Mouse (Mus musculus) forebrain, embryonic 12.5 days (tissue): ENCODE data around the gene Cachd1. TPM values are rescaled to one million over a fixed set of nuclear protein-coding genes. Genes with fewer than 3 reads are reported as not detected.

Experiments used
- ATAC-seq: fragments of 200-750 bp; cut with Nextera tagmentation; 2 replicates; pipeline ENCODE4 v1.8.0; 2017; ENCODE audit warnings: moderate TSS enrichment; ENCODE audit not compliant: low FRiP score
- H3K27ac ChIP-seq: fragments of 300-500 bp; sonication (generic); 2 replicates; pipeline ENCODE4 v1.5.1; 2016; ENCODE audit warnings: mild to moderate bottlenecking
- H3K27me3 ChIP-seq: fragments of 300-500 bp; sonication (generic); 2 replicates; pipeline ENCODE4 v1.6.1; 2016; ENCODE audit warnings: mild to moderate bottlenecking
- H3K36me3 ChIP-seq: fragments of 300-500 bp; sonication (generic); replicated peaks from 2 replicates; pipeline ENCODE4 v1.6.1; 2016; ENCODE audit warnings: mild to moderate bottlenecking
- H3K4me1 ChIP-seq: fragments of 300-500 bp; sonication (generic); 2 replicates; pipeline ENCODE4 v1.6.1; 2016
- H3K4me2 ChIP-seq: fragments of 300-500 bp; sonication (generic); 2 replicates; pipeline ENCODE4 v1.6.1; 2016; ENCODE audit warnings: mild to moderate bottlenecking, moderate library complexity
- H3K4me3 ChIP-seq: fragments of 300-500 bp; sonication (generic); replicated peaks from 2 replicates; pipeline ENCODE4 v1.5.1; 2016; ENCODE audit warnings: mild to moderate bottlenecking
- H3K9ac ChIP-seq: fragments of 300-500 bp; sonication (generic); 2 replicates; pipeline ENCODE4 v1.6.1; 2016; ENCODE audit warnings: mild to moderate bottlenecking
- H3K9me3 ChIP-seq: fragments of 300-500 bp; sonication (generic); 2 replicates; pipeline ENCODE4 v1.6.1; 2016
- WGBS: fragments of 180-500 bp; shearing (Covaris S2); methylation state at CpG from one replicate; pipeline ENCODE4 v1.1.7; 2016; 5-methylcytosine and 5-hydroxymethylcytosine counted together
- polyA plus RNA-seq: library from polyadenylated mRNA; unstranded; fragments of >200 nt; fragmentation: Nextera tagmentation; extraction: Ambion mirVana; gene quantifications from 2 replicates; pipeline ENCODE4 v1.2.1, GENCODE M21; 2016

Cachd1 gene
- polyA plus RNA-seq, 1 experiment from 2014 or later, result 39.6 TPM

GRCm38 (mm10) chr4:100913666-100914065, 137.2 kb downstream of the Cachd1 start:
- peaks cover 8% of the 10 kb centered on the region for H3K36me3 ChIP-seq
- H3K4me1 ChIP-seq, result peaks cover 55% of the 10 kb centered on the region
- H3K4me2 ChIP-seq, result no peak overlapping the region
- H3K27ac ChIP-seq, result no peak overlapping the region
- H3K9ac ChIP-seq, result no peak overlapping the region
- no peak overlapping the region for H3K4me3 ChIP-seq
- ATAC-seq, result peak; percentile 72; the same call in 1 of the 2 replicates
- no peaks in the 10 kb centered on the region for H3K9me3 ChIP-seq
- 39% methylated on average over 4 of the region's 4 CpGs for WGBS
- no peaks in the 10 kb centered on the region for H3K27me3 ChIP-seq

- no peak for ATAC-seq
- H3K36me3 ChIP-seq, result peaks cover 15% of the 10 kb centered on the region
- no peak overlapping the region for H3K27ac ChIP-seq
- H3K4me1 ChIP-seq, result peaks cover 47% of the 10 kb centered on the region
- no peaks in the 10 kb centered on the region for H3K9me3 ChIP-seq
- no peak overlapping the region for H3K9ac ChIP-seq
- no peaks in the 10 kb centered on the region for H3K27me3 ChIP-seq
- no peak overlapping the region for H3K4me2 ChIP-seq
- no peak overlapping the region for H3K4me3 ChIP-seq
- WGBS, result 48% methylated on average over 3 of the region's 3 CpGs
These were observed 138.1 kb downstream of the Cachd1 start for GRCm38 (mm10) chr4:100914532-100914931.

GRCm38 (mm10) chr4:100915093-100915492, 138.6 kb downstream of the Cachd1 start:
- 89% methylated on average over 2 of the region's 2 CpGs for WGBS
- Histone ChIP-seq H3K4me3 (no peak overlapping the region), H3K27ac (no peak overlapping the region), H3K27me3 (no peaks in the 10 kb centered on the region), H3K9me3 (no peaks in the 10 kb centered on the region), H3K4me2 (no peak overlapping the region), H3K36me3 (peaks cover 21% of the 10 kb centered on the region), H3K4me1 (peaks cover 42% of the 10 kb centered on the region), H3K9ac (no peak overlapping the region)
- ATAC-seq, result no peak

GRCm38 (mm10) chr4:100917511-100917910, 141.0 kb downstream of the Cachd1 start:
- Histone ChIP-seq H3K4me3 (no peak overlapping the region), H3K4me2 (no peak overlapping the region), H3K9ac (no peak overlapping the region), H3K27me3 (no peaks in the 10 kb centered on the region), H3K36me3 (peaks cover 30% of the 10 kb centered on the region), H3K27ac (no peak overlapping the region), H3K9me3 (no peaks in the 10 kb centered on the region), H3K4me1 (peaks cover 33% of the 10 kb centered on the region)
- 90% methylated on average over 1 of the region's 1 CpGs for WGBS
- ATAC-seq, result no peak

GRCm38 (mm10) chr4:100920413-100920812, 143.9 kb downstream of the Cachd1 start:
- Histone ChIP-seq H3K36me3 (peaks cover 38% of the 10 kb centered on the region), H3K4me3 (no peak overlapping the region), H3K9ac (no peak overlapping the region), H3K4me1 (peaks cover 14% of the 10 kb centered on the region; the same call in 1 of the 2 replicates), H3K27me3 (no peaks in the 10 kb centered on the region), H3K4me2 (no peak overlapping the region), H3K9me3 (no peaks in the 10 kb centered on the region), H3K27ac (no peak overlapping the region)
- no peak for ATAC-seq
- 67% methylated on average over 1 of the region's 1 CpGs for WGBS

GRCm38 (mm10) chr4:100922816-100923554, 146.5 kb downstream of the Cachd1 start:
- H3K9me3 ChIP-seq, result no peaks in the 10 kb centered on the region
- no peak overlapping the region for H3K27ac ChIP-seq
- 85% methylated on average over 11 of the region's 11 CpGs for WGBS
- no peak overlapping the region for H3K4me3 ChIP-seq
- ATAC-seq, result no peak
- no peaks in the 10 kb centered on the region for H3K27me3 ChIP-seq
- peaks cover 14% of the 10 kb centered on the region; the same call in 1 of the 2 replicates for H3K4me1 ChIP-seq
- no peak overlapping the region for H3K9ac ChIP-seq
- no peak overlapping the region for H3K4me2 ChIP-seq
- peaks cover 36% of the 10 kb centered on the region for H3K36me3 ChIP-seq

- peaks cover 30% of the 10 kb centered on the region for H3K36me3 ChIP-seq
- no peak for ATAC-seq
- H3K4me3 ChIP-seq, result no peak overlapping the region
- no peak overlapping the region for H3K4me2 ChIP-seq
- no peaks in the 10 kb centered on the region for H3K27me3 ChIP-seq
- WGBS, result 75% methylated on average over 6 of the region's 6 CpGs
- no peak overlapping the region for H3K27ac ChIP-seq
- H3K9me3 ChIP-seq, result no peaks in the 10 kb centered on the region
- peaks cover 14% of the 10 kb centered on the region; the same call in 1 of the 2 replicates for H3K4me1 ChIP-seq
- no peak overlapping the region for H3K9ac ChIP-seq
These were observed 147.1 kb downstream of the Cachd1 start for GRCm38 (mm10) chr4:100923598-100923997.

GRCm38 (mm10) chr4:100924276-100924675, 147.8 kb downstream of the Cachd1 start:
- ATAC-seq, result no peak
- Histone ChIP-seq H3K4me3 (no peak overlapping the region), H3K4me1 (peaks cover 14% of the 10 kb centered on the region; the same call in 1 of the 2 replicates), H3K9ac (no peak overlapping the region), H3K27me3 (no peaks in the 10 kb centered on the region), H3K27ac (no peak overlapping the region), H3K36me3 (peaks cover 23% of the 10 kb centered on the region), H3K9me3 (no peaks in the 10 kb centered on the region), H3K4me2 (no peak overlapping the region)
- WGBS, result 93% methylated on average over 4 of the region's 4 CpGs

- Histone ChIP-seq H3K4me3 (no peak overlapping the region), H3K27me3 (no peaks in the 10 kb centered on the region), H3K27ac (no peak overlapping the region), H3K4me1 (peaks cover 13% of the 10 kb centered on the region; the same call in 1 of the 2 replicates), H3K9me3 (no peaks in the 10 kb centered on the region), H3K36me3 (peaks cover 16% of the 10 kb centered on the region; the same call in 1 of the 2 replicates), H3K9ac (no peak overlapping the region), H3K4me2 (no peak overlapping the region)
- no peak for ATAC-seq
- WGBS, result 89% methylated on average over 1 of the region's 1 CpGs
These were observed 148.7 kb downstream of the Cachd1 start for GRCm38 (mm10) chr4:100925153-100925552.

- 87% methylated on average over 3 of the region's 3 CpGs for WGBS
These were observed 150.1 kb downstream of the Cachd1 start for GRCm38 (mm10) chr4:100926608-100927007.

GRCm38 (mm10) chr4:100927059-100927458, 150.6 kb downstream of the Cachd1 start:
- no peaks in the 10 kb centered on the region; the same call in 1 of the 2 replicates for H3K4me1 ChIP-seq
- H3K27me3 ChIP-seq, result no peaks in the 10 kb centered on the region
- H3K4me3 ChIP-seq, result no peak overlapping the region
- ATAC-seq, result no peak
- no peak overlapping the region for H3K9ac ChIP-seq
- no peak overlapping the region for H3K27ac ChIP-seq
- H3K9me3 ChIP-seq, result no peaks in the 10 kb centered on the region
- WGBS, result 71% methylated on average over 2 of the region's 2 CpGs
- no peak overlapping the region for H3K4me2 ChIP-seq
- peaks cover 13% of the 10 kb centered on the region; the same call in 1 of the 2 replicates for H3K36me3 ChIP-seq

More at GRCm38 (mm10) chr4:100926608-100927007, 150.1 kb downstream of the Cachd1 start:
- Histone ChIP-seq H3K27ac (no peak overlapping the region), H3K27me3 (no peaks in the 10 kb centered on the region), H3K4me3 (no peak overlapping the region), H3K9ac (no peak overlapping the region), H3K4me1 (no peaks in the 10 kb centered on the region; the same call in 1 of the 2 replicates), H3K36me3 (peaks cover 13% of the 10 kb centered on the region; the same call in 1 of the 2 replicates), H3K9me3 (no peaks in the 10 kb centered on the region), H3K4me2 (no peak overlapping the region)
- no peak for ATAC-seq

GRCm38 (mm10) chr4:100943689-100944088, 167.2 kb downstream of the Cachd1 start:
- Histone ChIP-seq H3K9ac (no peak overlapping the region), H3K36me3 (peaks cover 6% of the 10 kb centered on the region; the same call in 1 of the 2 replicates), H3K4me3 (no peak overlapping the region), H3K27ac (no peak overlapping the region), H3K4me2 (no peak overlapping the region), H3K9me3 (no peaks in the 10 kb centered on the region), H3K4me1 (peaks cover 6% of the 10 kb centered on the region; the same call in 1 of the 2 replicates), H3K27me3 (no peaks in the 10 kb centered on the region)
- 77% methylated on average over 7 of the region's 7 CpGs for WGBS
- no peak for ATAC-seq

- Histone ChIP-seq H3K4me2 (no peak overlapping the region), H3K4me3 (no peak overlapping the region), H3K9me3 (no peaks in the 10 kb centered on the region), H3K36me3 (peaks cover 6% of the 10 kb centered on the region; the same call in 1 of the 2 replicates), H3K27me3 (no peaks in the 10 kb centered on the region), H3K9ac (no peak overlapping the region), H3K27ac (no peak overlapping the region), H3K4me1 (peaks cover 6% of the 10 kb centered on the region; the same call in 1 of the 2 replicates)
- no peak for ATAC-seq
- 93% methylated on average over 3 of the region's 3 CpGs for WGBS
These were observed 167.8 kb downstream of the Cachd1 start for GRCm38 (mm10) chr4:100944276-100944675.
